11 mouse cellular contexts compared by ENCODE assay signal in genomic region chr1:162209010-162209409, GRCm38 (mm10).
DNase-seq lines count a peak whose midpoint lies in the region; ATAC-seq and TF ChIP-seq lines count a peak whose summit lies in the region.
"Had no signal": no experiment of that assay in that cellular context is flagged by ENCODE, and none has a peak within 500 bp of the region (broad histone marks: within the 10 kb centered on the region; RNA-seq: fewer than 3 reads in every experiment).

No protein-coding gene starts in this region.

- no peak for DNase-seq in intestine, embryonic 14.5 days (ENCODE audit: low spot score)
- peak; percentile 33 for DNase-seq in embryo, embryonic 9.5 days (ENCODE audit: extremely low spot score)
- DNase-seq in ovary, postnatal 14 days (ENCODE audit: low spot score), result no peak
- DNase-seq in gastrocnemius, postnatal 36 days, result no peak
- DNase-seq: heart, postnatal 10 days; kidney, postnatal 4 days; lung, postnatal 10 days; right cerebral cortex, adult 18-20 months had no signal

- TF ChIP-seq CTCF in bone marrow macrophage, adult 2 months (IDR thresholded peaks at IDR 0.05; ENCODE audit: low read depth, low read length), result no peak

- intact Hi-C loops in gastrocnemius, postnatal 36 days (cut with DNase I), result no loop called here

- 83% methylated on average over 9 of the region's 9 CpGs for WGBS in intestine, embryonic 14.5 days
- WGBS in intestine, embryonic 16.5 days, result 82% methylated on average over 9 of the region's 9 CpGs
- WGBS in limb, embryonic 12.5 days, result 71% methylated on average over 9 of the region's 9 CpGs

- no peak overlapping the region for H3K4me3 ChIP-seq in intestine, embryonic 14.5 days (ENCODE audit: low read depth, low read length)
- no peak overlapping the region for H3K4me3 ChIP-seq in intestine, embryonic 16.5 days (ENCODE audit: low read length)
- no peak overlapping the region for H3K4me3 ChIP-seq in bone marrow macrophage, adult 2 months (ENCODE audit: insufficient read depth, low read length)
- H3K4me3 ChIP-seq in limb, embryonic 12.5 days (replicated peaks), result no peak overlapping the region

- no peaks in the 10 kb centered on the region for H3K36me3 ChIP-seq in intestine, embryonic 14.5 days (ENCODE audit: control insufficient read depth, insufficient read depth, low read length)
- H3K36me3 ChIP-seq in intestine, embryonic 16.5 days (ENCODE audit: control insufficient read depth, insufficient read depth, low read length), result no peaks in the 10 kb centered on the region
- H3K36me3 ChIP-seq in limb, embryonic 12.5 days, result no peaks in the 10 kb centered on the region

- no peak overlapping the region for H3K4me2 ChIP-seq in intestine, embryonic 14.5 days (ENCODE audit: low read length)
- no peak overlapping the region for H3K4me2 ChIP-seq in intestine, embryonic 16.5 days (ENCODE audit: low read depth, low read length)
- peak overlapping the region; percentile 4; the same call in 1 of the 2 replicates for H3K4me2 ChIP-seq in limb, embryonic 12.5 days

- H3K9ac ChIP-seq in intestine, embryonic 14.5 days (ENCODE audit: low read length), result no peak overlapping the region
- no peak overlapping the region for H3K9ac ChIP-seq in intestine, embryonic 16.5 days (ENCODE audit: low read depth, low read length)
- no peak overlapping the region for H3K9ac ChIP-seq in limb, embryonic 12.5 days (replicated peaks)

- H3K27ac ChIP-seq in intestine, embryonic 14.5 days (ENCODE audit: low read depth), result peak overlapping the region; percentile 57; the same call in 1 of the 2 replicates
- no peak overlapping the region for H3K27ac ChIP-seq in intestine, embryonic 16.5 days (ENCODE audit: low read length)
- peak overlapping the region; percentile 96 for H3K27ac ChIP-seq in bone marrow macrophage, adult 2 months (ENCODE audit: insufficient read depth, low read depth, low read length)
- H3K27ac ChIP-seq in limb, embryonic 12.5 days, result peak overlapping the region; percentile 90

- no peaks in the 10 kb centered on the region for H3K9me3 ChIP-seq in intestine, embryonic 14.5 days (ENCODE audit: control insufficient read depth, low read length)
- no peaks in the 10 kb centered on the region for H3K9me3 ChIP-seq in intestine, embryonic 16.5 days (ENCODE audit: control insufficient read depth, low read length)
- H3K9me3 ChIP-seq in limb, embryonic 12.5 days, result no peaks in the 10 kb centered on the region

- no peaks in the 10 kb centered on the region for H3K27me3 ChIP-seq in intestine, embryonic 14.5 days (replicated peaks; ENCODE audit: control insufficient read depth, insufficient read depth, low read length)
- H3K27me3 ChIP-seq in intestine, embryonic 16.5 days (replicated peaks; ENCODE audit: control insufficient read depth, insufficient read depth, low read length), result no peaks in the 10 kb centered on the region
- H3K27me3 ChIP-seq in limb, embryonic 12.5 days, result no peaks in the 10 kb centered on the region

- no peak for TF ChIP-seq POLR2A in bone marrow macrophage, adult 2 months (IDR thresholded peaks at IDR 0.05; ENCODE audit: borderline replicate concordance, low read depth, low read length)

- ATAC-seq in intestine, embryonic 14.5 days (replicated peaks; ENCODE audit: low FRiP score, low TSS enrichment, low read depth), result no peak
- ATAC-seq in intestine, embryonic 16.5 days, result no peak
- ATAC-seq in limb, embryonic 12.5 days (ENCODE audit: insufficient number of reproducible peaks, insufficient read depth, low FRiP score, low TSS enrichment, low read depth), result no peak

- H3K4me1 ChIP-seq in intestine, embryonic 14.5 days (replicated peaks; ENCODE audit: control insufficient read depth, insufficient read depth, low read length), result peaks cover 25% of the 10 kb centered on the region
- peaks cover 6% of the 10 kb centered on the region for H3K4me1 ChIP-seq in intestine, embryonic 16.5 days (ENCODE audit: control insufficient read depth, insufficient read depth, low read length)
- peaks cover 18% of the 10 kb centered on the region for H3K4me1 ChIP-seq in bone marrow macrophage, adult 2 months (ENCODE audit: control insufficient read depth, insufficient read depth, low read length)
- H3K4me1 ChIP-seq in limb, embryonic 12.5 days (replicated peaks), result peaks cover 66% of the 10 kb centered on the region
